Mouse (Mus musculus) E14TG2a.4 (cell line): ENCODE measurements at regions not wholly inside any gene's neighbourhood (a gene's known extent, or its start where the extent isn't known, plus 50 kb on each side); places are given as distances from the start of the nearest gene placed in this dataset.

Experiments used
- H3K27me3 ChIP-seq: 2 replicates; pipeline ENCODE4 v1.6.1; 2014; ENCODE audit warnings: low read length, control low read depth; ENCODE audit not compliant: insufficient read depth
- H3K36me3 ChIP-seq: 2 replicates; pipeline ENCODE4 v1.6.1; 2014; ENCODE audit warnings: low read length, control low read depth; ENCODE audit not compliant: insufficient read depth
- H3K4me1 ChIP-seq: replicated peaks from 2 replicates; pipeline ENCODE4 v1.6.1; 2014; ENCODE audit warnings: low read depth, low read length, control low read depth
- H3K4me3 ChIP-seq: replicated peaks from 2 replicates; pipeline ENCODE4 v1.5.1; 2014; ENCODE audit warnings: mild to moderate bottlenecking, low read length
- H3K9me3 ChIP-seq: 2 replicates; pipeline ENCODE4 v1.6.1; 2014; ENCODE audit warnings: low read length, control low read depth
- CTCF ChIP-seq: conservative IDR thresholded peaks from 2 replicates; pipeline ENCODE4 v1.5.1; 2014; ENCODE audit warnings: low read length
- NANOG ChIP-seq: IDR thresholded peaks from 2 replicates; pipeline ENCODE4 v1.6.1; 2014; ENCODE audit warnings: borderline replicate concordance, low read length, mixed read lengths
- POU5F1 ChIP-seq: IDR thresholded peaks from 2 replicates; pipeline ENCODE4 v1.6.1; 2014; ENCODE audit warnings: low read length, borderline replicate concordance

- TF ChIP-seq CTCF (no peak), NANOG (no peak), POU5F1 (no peak)
- Histone ChIP-seq H3K4me3 (no peak overlapping the region), H3K27me3 (no peaks in the 10 kb centered on the region), H3K4me1 (peaks cover 8% of the 10 kb centered on the region; the same call in 1 of the 2 replicates), H3K36me3 (no peaks in the 10 kb centered on the region), H3K9me3 (no peaks in the 10 kb centered on the region)
These were observed 66.8 kb upstream of the Usp24 start for GRCm38 (mm10) chr4:106249028-106249782.

- H3K4me1 ChIP-seq = no peaks in the 10 kb centered on the region
- no peaks in the 10 kb centered on the region for H3K9me3 ChIP-seq
- H3K36me3 ChIP-seq = no peaks in the 10 kb centered on the region
- TF ChIP-seq CTCF = no peak
- no peak for TF ChIP-seq POU5F1
- no peak for TF ChIP-seq NANOG
- H3K4me3 ChIP-seq = no peak overlapping the region
- H3K27me3 ChIP-seq = no peaks in the 10 kb centered on the region
These were observed 66.0 kb upstream of the Usp24 start for GRCm38 (mm10) chr4:106250048-106250447.

GRCm38 (mm10) chr4:106251430-106251829 lies 64.6 kb upstream of the Usp24 start:
- no peaks in the 10 kb centered on the region for H3K4me1 ChIP-seq
- TF ChIP-seq CTCF (no peak), POU5F1 (no peak), NANOG (no peak)
- no peaks in the 10 kb centered on the region for H3K27me3 ChIP-seq
- no peaks in the 10 kb centered on the region for H3K36me3 ChIP-seq
- no peaks in the 10 kb centered on the region for H3K9me3 ChIP-seq
- no peak overlapping the region for H3K4me3 ChIP-seq

GRCm38 (mm10) chr4:106252946-106253345 lies 63.1 kb upstream of the Usp24 start:
- TF ChIP-seq POU5F1 = no peak
- no peak for TF ChIP-seq NANOG
- no peak for TF ChIP-seq CTCF

DNA sequence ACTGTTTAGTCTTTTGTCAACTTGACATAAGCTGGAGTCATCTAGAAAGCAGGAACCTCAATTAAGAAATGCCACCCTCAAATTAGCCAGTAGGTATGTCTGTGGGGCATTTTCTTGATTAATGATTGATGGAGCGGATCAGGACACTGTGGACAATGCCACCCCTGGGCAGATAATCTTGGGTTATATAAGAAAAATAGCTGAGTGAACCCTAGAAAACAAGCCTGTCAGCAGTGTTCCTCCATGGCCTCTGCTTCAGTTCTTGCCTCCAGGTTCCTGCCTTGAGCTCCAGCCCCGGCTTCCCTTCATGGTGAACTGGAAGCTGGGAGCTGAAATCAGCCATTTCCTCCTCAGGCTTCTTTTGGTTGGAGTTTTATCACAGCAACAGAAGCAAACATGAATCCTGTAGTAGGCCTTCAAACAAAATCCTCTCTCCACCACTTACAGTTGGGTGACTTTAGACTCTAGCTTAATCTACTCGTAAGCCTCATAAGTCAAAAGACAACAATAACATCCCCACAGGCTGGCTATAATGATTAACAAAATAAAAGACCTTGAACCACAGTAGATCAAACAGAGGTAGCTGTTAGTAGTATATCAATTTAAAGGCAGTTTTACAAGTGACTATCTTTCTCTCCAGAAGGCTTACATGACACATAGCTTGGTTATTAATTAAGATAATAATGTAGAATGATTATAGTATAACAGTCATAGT lies 61.1 kb upstream of the Usp24 start:
- Histone ChIP-seq H3K4me1 (no peaks in the 10 kb centered on the region), H3K4me3 (no peak overlapping the region), H3K36me3 (no peaks in the 10 kb centered on the region), H3K9me3 (no peaks in the 10 kb centered on the region), H3K27me3 (no peaks in the 10 kb centered on the region)
- TF ChIP-seq CTCF (no peak), NANOG (no peak), POU5F1 (no peak)

More at GRCm38 (mm10) chr4:106252946-106253345, 63.1 kb upstream of the Usp24 start:
- H3K36me3 ChIP-seq = no peaks in the 10 kb centered on the region
- no peaks in the 10 kb centered on the region for H3K9me3 ChIP-seq
- H3K4me1 ChIP-seq = no peaks in the 10 kb centered on the region
- no peaks in the 10 kb centered on the region for H3K27me3 ChIP-seq
- no peak overlapping the region for H3K4me3 ChIP-seq

DNA sequence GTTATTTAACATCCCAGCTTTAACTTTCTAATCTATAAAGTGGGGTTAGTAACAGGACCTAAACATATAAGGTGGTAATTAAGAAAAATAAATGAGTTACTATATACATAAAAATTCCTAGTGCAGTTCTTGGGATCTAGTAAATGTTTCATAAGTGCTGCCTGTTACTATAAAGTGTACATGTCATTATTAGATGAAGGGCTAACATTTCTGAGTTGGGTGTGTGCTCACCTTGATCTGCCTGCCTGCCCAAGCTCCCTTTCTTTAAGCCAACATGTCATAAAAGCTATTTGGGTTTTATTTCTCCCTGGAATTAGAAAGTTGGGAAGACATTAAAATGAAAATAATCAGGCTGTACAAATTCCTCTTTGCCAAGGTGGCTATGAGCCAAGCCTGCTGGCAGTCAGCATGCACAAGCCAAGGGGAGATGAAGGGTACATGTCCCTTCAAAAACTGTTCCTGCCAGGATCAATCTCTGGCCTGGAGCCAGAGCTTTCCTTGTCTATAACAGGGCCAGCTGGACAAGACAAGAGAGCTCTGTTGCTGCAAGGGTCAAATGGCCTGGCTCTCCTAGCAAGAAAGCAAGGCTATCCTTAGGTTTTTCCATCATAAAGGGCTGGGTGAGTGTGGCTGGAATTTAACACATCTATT lies 59.9 kb upstream of the Usp24 start:
- Histone ChIP-seq H3K4me3 (no peak overlapping the region), H3K27me3 (no peaks in the 10 kb centered on the region), H3K4me1 (no peaks in the 10 kb centered on the region), H3K36me3 (no peaks in the 10 kb centered on the region), H3K9me3 (no peaks in the 10 kb centered on the region)
- no peak for TF ChIP-seq NANOG
- no peak for TF ChIP-seq POU5F1
- no peak for TF ChIP-seq CTCF

GRCm38 (mm10) chr4:106261404-106261803 lies 54.6 kb upstream of the Usp24 start:
- H3K36me3 ChIP-seq = no peaks in the 10 kb centered on the region
- H3K9me3 ChIP-seq = no peaks in the 10 kb centered on the region
- TF ChIP-seq CTCF = no peak
- no peak for TF ChIP-seq POU5F1
- no peak for TF ChIP-seq NANOG
- no peaks in the 10 kb centered on the region; the same call in 1 of the 2 replicates for H3K4me1 ChIP-seq
- H3K27me3 ChIP-seq = no peaks in the 10 kb centered on the region
- no peak overlapping the region for H3K4me3 ChIP-seq

- H3K27me3 ChIP-seq = no peaks in the 10 kb centered on the region
- no peak overlapping the region for H3K4me3 ChIP-seq
- no peaks in the 10 kb centered on the region for H3K9me3 ChIP-seq
- H3K36me3 ChIP-seq = no peaks in the 10 kb centered on the region
- no peak for TF ChIP-seq POU5F1
- H3K4me1 ChIP-seq = no peaks in the 10 kb centered on the region; the same call in 1 of the 2 replicates
These were observed 54.0 kb upstream of the Usp24 start for GRCm38 (mm10) chr4:106261901-106262560.
